Mouse (Mus musculus) left cerebral cortex, postnatal 4 days (tissue): ENCODE data around the gene Ttll9. TPM values are rescaled to one million over a fixed set of nuclear protein-coding genes. Genes with fewer than 3 reads are reported as not detected.
A peak's percentile ranks its signal among the peaks of the same experiment; 100 is the strongest.

Source experiments
- DNase-seq: peaks from one replicate; pipeline ENCODE4 v3.0.0-alpha.2; 2022
- intact Hi-C: fragments of 180-260 bp; cut with DNase I; formaldehyde crosslinking; loops from one replicate; pipeline ENCODE4 v1.15.1; 2025
- total RNA-seq, 2 experiments: library from RNA; stranded (reverse); gene quantifications; 2 replicates each; pipeline ENCODE4 v1.2.3; 2021

Ttll9 gene
- total RNA-seq, 2 experiments from 2014 or later, result 3.3 to 5.2 TPM

- DNase-seq, result peak; percentile 88
- intact Hi-C loops, result no loop called here
These were observed 85.7 kb downstream of the Ttll9 start for GRCm38 (mm10) chr2:153047828-153048465.

- DNase-seq, result peak; percentile 94
- intact Hi-C loops, result no loop called here
These were observed 87.2 kb downstream of the Ttll9 start for GRCm38 (mm10) chr2:153049288-153049996.

- intact Hi-C loops, result no loop called here
- no peak for DNase-seq
These were observed 87.7 kb downstream of the Ttll9 start for GRCm38 (mm10) chr2:153049997-153050358.

- intact Hi-C loops, result no loop called here
- DNase-seq, result no peak
These were observed 88.8 kb downstream of the Ttll9 start for GRCm38 (mm10) chr2:153051095-153051494.

GRCm38 (mm10) chr2:153051537-153051936, 89.3 kb downstream of the Ttll9 start:
- intact Hi-C loops, result no loop called here

GRCm38 (mm10) chr2:153052700-153053351, 90.5 kb downstream of the Ttll9 start:
- intact Hi-C loops, result no loop called here
- DNase-seq, result peak; percentile 39

More at GRCm38 (mm10) chr2:153051537-153051936, 89.3 kb downstream of the Ttll9 start:
- DNase-seq, result no peak

GRCm38 (mm10) chr2:153053896-153054295, 91.6 kb downstream of the Ttll9 start:
- intact Hi-C loops, result no loop called here
- DNase-seq, result no peak

- intact Hi-C loops, result no loop called here
- no peak for DNase-seq
These were observed 93.1 kb downstream of the Ttll9 start for GRCm38 (mm10) chr2:153055270-153055920.

Other genes starting within 250 kb of the Ttll9 start
- 10 to 100 TPM; 25.6 to 27.6 TPM for gene Id1, start 226.2 kb upstream of the Ttll9 start, total RNA-seq
- gene Cox4i2, start 208.3 kb upstream of the Ttll9 start, total RNA-seq, result 1 to 10 TPM; 1.7 to 1.9 TPM
- gene Bcl2l1, start 130.8 kb upstream of the Ttll9 start, total RNA-seq, result 100 to 1,000 TPM; 113 to 116 TPM
- 10 to 100 TPM in 1 of 2 experiments, 1 to 10 TPM in 1; 9.8 to 11.0 TPM for gene Tpx2, start 114.5 kb upstream of the Ttll9 start, total RNA-seq
- gene Mylk2, start 51.1 kb upstream of the Ttll9 start, total RNA-seq, result not detected
- gene Foxs1, start 29.3 kb upstream of the Ttll9 start, total RNA-seq, result 1 to 10 TPM; 1.6 TPM
- gene Dusp15, start 10.8 kb upstream of the Ttll9 start, total RNA-seq, result 10 to 100 TPM; 18.3 to 22.2 TPM
- gene Pdrg1, start 52.9 kb downstream of the Ttll9 start, total RNA-seq, result 10 to 100 TPM; 91.7 to 92.5 TPM
- 10 to 100 TPM; 23.2 to 23.4 TPM for gene Xkr7, start 69.4 kb downstream of the Ttll9 start, total RNA-seq
- 1 to 10 TPM; 3.0 to 4.7 TPM for gene Ccm2l, start 103.5 kb downstream of the Ttll9 start, total RNA-seq
- 1 to 10 TPM; 3.6 to 3.8 TPM for gene Hck, start 146.0 kb downstream of the Ttll9 start, total RNA-seq
- gene Tm9sf4, start 198.8 kb downstream of the Ttll9 start, total RNA-seq, result 100 to 1,000 TPM; 118 to 120 TPM